Mouse (Mus musculus) liver, embryonic 14.5 days (tissue): ENCODE results near the gene Oas1e.

Source experiments
- CTCF ChIP-seq: IDR thresholded peaks from 2 replicates; pipeline ENCODE4 v1.5.1; 2016; ENCODE audit warnings: antibody characterized with exemption, low read depth, control low read depth
- EP300 ChIP-seq: IDR thresholded peaks from 2 replicates; pipeline ENCODE4 v1.6.1; 2016; ENCODE audit warnings: antibody characterized with exemption, low read depth

DNA sequence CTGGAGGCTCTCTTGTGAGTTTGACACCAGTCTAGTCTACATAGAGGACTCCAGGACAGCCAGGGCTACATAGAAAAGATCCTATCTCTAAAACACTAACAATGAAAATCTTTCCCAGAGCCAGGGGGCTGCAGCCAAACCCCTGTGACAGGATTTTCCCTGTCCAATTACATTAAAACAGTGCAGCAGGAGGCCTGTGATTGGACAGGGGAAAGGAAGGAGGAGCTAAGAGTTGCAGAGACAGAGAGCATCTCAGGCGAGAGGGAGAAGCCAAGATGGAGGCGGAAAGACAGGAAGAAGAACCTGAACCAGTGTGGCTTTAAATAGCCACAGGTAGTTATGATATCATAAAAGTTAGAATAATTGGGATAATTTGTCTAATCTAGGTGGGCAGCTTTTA, 12.9 kb downstream of the Oas1e start:
- TF ChIP-seq CTCF (no peak), EP300 (no peak)
